Mouse (Mus musculus): ENCODE measurements at regions not wholly inside any gene's neighbourhood (a gene's known extent, or its start where the extent isn't known, plus 50 kb on each side); places are given as distances from the start of the nearest gene placed in this dataset.

- no peak for TF ChIP-seq CTCF (IDR thresholded peaks at IDR 0.05; ENCODE audit: borderline replicate concordance, insufficient read depth, low read length)
- TF ChIP-seq POLR2A (IDR thresholded peaks at IDR 0.05; ENCODE audit: low read depth, low read length) = no peak
These were observed 178.8 kb upstream of the Tle1 start for GRCm38 (mm10) chr4:72379515-72379914.
